Mouse (Mus musculus): Measurements from ENCODE around the gene Dis3l.
"Not testable (repeated sequence)": the region's sequence is repeated elsewhere in the genome, so short reads cannot be mapped to it uniquely, and the experiment has no call there.

Dis3l gene

GRCm38 (mm10) chr9:64314696-64315095 lies 26.4 kb downstream of the Dis3l start:
- DNase-seq: no peak

- peak; percentile 9 to 19 for DNase-seq
Observed at GRCm38 (mm10) chr9:64312128-64312527, 29.0 kb downstream of the Dis3l start.

GRCm38 (mm10) chr9:64310996-64311785 lies 29.9 kb downstream of the Dis3l start:
- DNase-seq: peak; percentile 49 to 61

- DNase-seq: no peak
Observed at GRCm38 (mm10) chr9:64306476-64307312, 34.4 kb downstream of the Dis3l start.

GRCm38 (mm10) chr9:64303086-64303485 lies 38.0 kb downstream of the Dis3l start:
- not testable (repeated sequence) for DNase-seq

- DNase-seq: no peak
Observed at GRCm38 (mm10) chr9:64282404-64282987, 58.6 kb downstream of the Dis3l start.

- DNase-seq: no peak
Observed at GRCm38 (mm10) chr9:64281781-64282178, 59.3 kb downstream of the Dis3l start.

GRCm38 (mm10) chr9:64281105-64281780 lies 59.8 kb downstream of the Dis3l start, which contains the start of gene Tipin:
Tipin (plus strand) TSS chr9:64281581.
- DNase-seq: peak; percentile 97 to 98

GRCm38 (mm10) chr9:64278665-64279310 lies 62.3 kb downstream of the Dis3l start:
- DNase-seq: no peak

- peak; percentile 85 to 87 for DNase-seq
Observed at GRCm38 (mm10) chr9:64277706-64278105, 63.4 kb downstream of the Dis3l start.

GRCm38 (mm10) chr9:64274919-64275318 lies 66.2 kb downstream of the Dis3l start:
- peak; percentile 49 to 56 for DNase-seq

- DNase-seq: no peak
Observed at GRCm38 (mm10) chr9:64274291-64274690, 66.8 kb downstream of the Dis3l start.

GRCm38 (mm10) chr9:64273757-64274156 lies 67.3 kb downstream of the Dis3l start:
- DNase-seq: no peak

GRCm38 (mm10) chr9:64272611-64273010 lies 68.5 kb downstream of the Dis3l start:
- peak; percentile 76 to 79 for DNase-seq

GRCm38 (mm10) chr9:64271249-64271648 lies 69.8 kb downstream of the Dis3l start:
- no peak for DNase-seq

- DNase-seq: not testable (repeated sequence)
Observed at GRCm38 (mm10) chr9:64268836-64269235, 72.3 kb downstream of the Dis3l start.

- no peak for DNase-seq
Observed at GRCm38 (mm10) chr9:64268196-64268595, 72.9 kb downstream of the Dis3l start.

GRCm38 (mm10) chr9:64267231-64267630 lies 73.9 kb downstream of the Dis3l start:
- no peak for DNase-seq

- no peak for DNase-seq
Observed at GRCm38 (mm10) chr9:64264813-64265212, 76.3 kb downstream of the Dis3l start.

- DNase-seq: no peak
Observed at GRCm38 (mm10) chr9:64261023-64261422, 80.1 kb downstream of the Dis3l start.

- no peak for DNase-seq
Observed at GRCm38 (mm10) chr9:64259906-64260305, 81.2 kb downstream of the Dis3l start.
